Mouse (Mus musculus): ENCODE measurements around the gene Cox17. TPM values are rescaled to one million over a fixed set of nuclear protein-coding genes. Genes with fewer than 3 reads are reported as not detected.

The Cox17 gene
- polyA plus RNA-seq, 1 experiment from 2014 or later, result 128 TPM

- Histone ChIP-seq H3K27ac (replicated peaks) (no peak overlapping the region), H3K27me3 (replicated peaks; ENCODE audit: low read depth, poor library complexity, severe bottlenecking) (no peaks in the 10 kb centered on the region), H3K36me3 (replicated peaks) (peaks cover 50% of the 10 kb centered on the region), H3K4me1 (peaks cover 6% of the 10 kb centered on the region), H3K4me3 (no peak overlapping the region), H3K9me3 (no peaks in the 10 kb centered on the region)
- no peak for DNase-seq (ENCODE audit: low spot score)
Observed at GRCm38 (mm10) chr16:38352851-38353250, 6.1 kb downstream of the Cox17 start.

GRCm38 (mm10) chr16:38353642-38354041, 6.9 kb downstream of the Cox17 start:
- 94% methylated on average over 2 of the region's 2 CpGs for WGBS
- no peak for DNase-seq (ENCODE audit: low spot score)
- Histone ChIP-seq H3K4me3 (no peak overlapping the region), H3K4me1 (no peaks in the 10 kb centered on the region), H3K27ac (replicated peaks) (no peak overlapping the region), H3K9me3 (no peaks in the 10 kb centered on the region), H3K36me3 (replicated peaks) (peaks cover 50% of the 10 kb centered on the region), H3K27me3 (replicated peaks; ENCODE audit: low read depth, poor library complexity, severe bottlenecking) (no peaks in the 10 kb centered on the region)

GRCm38 (mm10) chr16:38354185-38354913, 7.6 kb downstream of the Cox17 start:
- Histone ChIP-seq H3K27me3 (replicated peaks; ENCODE audit: low read depth, poor library complexity, severe bottlenecking) (no peaks in the 10 kb centered on the region), H3K36me3 (replicated peaks) (peaks cover 45% of the 10 kb centered on the region)
- 93% methylated on average over 5 of the region's 5 CpGs for WGBS

GRCm38 (mm10) chr16:38358256-38358812, 11.5 kb downstream of the Cox17 start:
- Histone ChIP-seq H3K27ac (replicated peaks) (no peak overlapping the region), H3K4me1 (peaks cover 25% of the 10 kb centered on the region), H3K9me3 (no peaks in the 10 kb centered on the region), H3K4me3 (no peak overlapping the region), H3K36me3 (replicated peaks) (peaks cover 14% of the 10 kb centered on the region), H3K27me3 (replicated peaks; ENCODE audit: low read depth, poor library complexity, severe bottlenecking) (no peaks in the 10 kb centered on the region)
- 91% methylated on average over 6 of the region's 6 CpGs for WGBS
- no peak for DNase-seq (ENCODE audit: low spot score)

More at GRCm38 (mm10) chr16:38354185-38354913, 7.6 kb downstream of the Cox17 start:
- Histone ChIP-seq H3K9me3 (no peaks in the 10 kb centered on the region), H3K4me3 (no peak overlapping the region), H3K27ac (replicated peaks) (no peak overlapping the region), H3K4me1 (no peaks in the 10 kb centered on the region)
- DNase-seq (ENCODE audit: low spot score), result no peak

GRCm38 (mm10) chr16:38359241-38359640, 12.4 kb downstream of the Cox17 start:
- H3K27ac ChIP-seq (replicated peaks), result no peak overlapping the region
- WGBS, result 91% methylated on average over 2 of the region's 2 CpGs
- H3K9me3 ChIP-seq, result no peaks in the 10 kb centered on the region

GRCm38 (mm10) chr16:38359857-38360256, 13.1 kb downstream of the Cox17 start:
- H3K4me3 ChIP-seq, result no peak overlapping the region
- no peaks in the 10 kb centered on the region for H3K27me3 ChIP-seq (replicated peaks; ENCODE audit: low read depth, poor library complexity, severe bottlenecking)
- whole genome bisulfite sequencing, result 80% methylated on average over 3 of the region's 3 CpGs

More at GRCm38 (mm10) chr16:38359241-38359640, 12.4 kb downstream of the Cox17 start:
- H3K4me3 ChIP-seq, result no peak overlapping the region
- no peak for DNase-seq (ENCODE audit: low spot score)
- peaks cover 25% of the 10 kb centered on the region for H3K4me1 ChIP-seq
- H3K36me3 ChIP-seq (replicated peaks), result peaks cover 9% of the 10 kb centered on the region
- H3K27me3 ChIP-seq (replicated peaks; ENCODE audit: low read depth, poor library complexity, severe bottlenecking), result no peaks in the 10 kb centered on the region

GRCm38 (mm10) chr16:38360317-38360716, 13.5 kb downstream of the Cox17 start:
- H3K4me3 ChIP-seq, result no peak overlapping the region
- no peak overlapping the region for H3K27ac ChIP-seq (replicated peaks)
- peaks cover 25% of the 10 kb centered on the region for H3K4me1 ChIP-seq
- no peaks in the 10 kb centered on the region for H3K9me3 ChIP-seq
- H3K36me3 ChIP-seq (replicated peaks), result peaks cover 9% of the 10 kb centered on the region
- no peaks in the 10 kb centered on the region for H3K27me3 ChIP-seq (replicated peaks; ENCODE audit: low read depth, poor library complexity, severe bottlenecking)
- DNase-seq (ENCODE audit: low spot score), result no peak
- WGBS, result 25% methylated on average over 2 of the region's 2 CpGs

More at GRCm38 (mm10) chr16:38359857-38360256, 13.1 kb downstream of the Cox17 start:
- no peak for DNase-seq (ENCODE audit: low spot score)
- H3K27ac ChIP-seq (replicated peaks), result no peak overlapping the region
- peaks cover 9% of the 10 kb centered on the region for H3K36me3 ChIP-seq (replicated peaks)
- peaks cover 25% of the 10 kb centered on the region for H3K4me1 ChIP-seq
- no peaks in the 10 kb centered on the region for H3K9me3 ChIP-seq

- Histone ChIP-seq H3K4me3 (no peak within 1 kb of the TSS), H3K36me3 (replicated peaks) (peaks cover 1% of the 10 kb centered on the region), H3K4me1 (peaks cover 25% of the 10 kb centered on the region), H3K27me3 (replicated peaks; ENCODE audit: low read depth, poor library complexity, severe bottlenecking) (no peaks in the 10 kb centered on the region), H3K9me3 (no peaks in the 10 kb centered on the region), H3K27ac (replicated peaks) (peak within 1 kb of the TSS; percentile 45; the same call in 1 of the 2 replicates)
- DNase-seq (ENCODE audit: low spot score), result peak; percentile 30
- WGBS, result 50% methylated on average over 10 of the region's 10 CpGs
Observed at GRCm38 (mm10) chr16:38361933-38362332, 15.1 kb downstream of the Cox17 start, which contains the start of gene Popdc2. Gene Popdc2, plus strand, starts transcription at chr16:38362209.

- Histone ChIP-seq H3K27me3 (replicated peaks; ENCODE audit: low read depth, poor library complexity, severe bottlenecking) (no peaks in the 10 kb centered on the region), H3K36me3 (replicated peaks) (no peaks in the 10 kb centered on the region), H3K4me3 (no peak overlapping the region), H3K4me1 (peaks cover 25% of the 10 kb centered on the region), H3K9me3 (no peaks in the 10 kb centered on the region), H3K27ac (replicated peaks) (peak overlapping the region; percentile 45; the same call in 1 of the 2 replicates)
- DNase-seq (ENCODE audit: low spot score), result no peak
- 85% methylated on average over 20 of the region's 20 CpGs for WGBS
Observed at GRCm38 (mm10) chr16:38362493-38363255, 15.9 kb downstream of the Cox17 start.

GRCm38 (mm10) chr16:38363256-38363595, 16.4 kb downstream of the Cox17 start:
- H3K27ac ChIP-seq (replicated peaks), result no peak overlapping the region
- WGBS, result 84% methylated on average over 3 of the region's 3 CpGs
- H3K4me3 ChIP-seq, result no peak overlapping the region
- DNase-seq (ENCODE audit: low spot score), result no peak
- no peaks in the 10 kb centered on the region for H3K27me3 ChIP-seq (replicated peaks; ENCODE audit: low read depth, poor library complexity, severe bottlenecking)
- H3K9me3 ChIP-seq, result no peaks in the 10 kb centered on the region
- H3K4me1 ChIP-seq, result peaks cover 25% of the 10 kb centered on the region
- no peaks in the 10 kb centered on the region for H3K36me3 ChIP-seq (replicated peaks)

- peaks cover 28% of the 10 kb centered on the region for H3K4me1 ChIP-seq
- WGBS, result 87% methylated on average over 7 of the region's 7 CpGs
- DNase-seq (ENCODE audit: low spot score), result no peak
- no peak overlapping the region for H3K27ac ChIP-seq (replicated peaks)
- H3K9me3 ChIP-seq, result no peaks in the 10 kb centered on the region
- no peaks in the 10 kb centered on the region for H3K27me3 ChIP-seq (replicated peaks; ENCODE audit: low read depth, poor library complexity, severe bottlenecking)
- H3K36me3 ChIP-seq (replicated peaks), result no peaks in the 10 kb centered on the region
- H3K4me3 ChIP-seq, result no peak overlapping the region
Observed at GRCm38 (mm10) chr16:38363657-38364056, 16.9 kb downstream of the Cox17 start.

- H3K4me1 ChIP-seq, result peaks cover 36% of the 10 kb centered on the region
- DNase-seq (ENCODE audit: low spot score), result no peak
- H3K9me3 ChIP-seq, result no peaks in the 10 kb centered on the region
- no peak overlapping the region for H3K4me3 ChIP-seq
- WGBS, result 86% methylated on average over 10 of the region's 10 CpGs
- H3K27ac ChIP-seq (replicated peaks), result no peak overlapping the region
- no peaks in the 10 kb centered on the region for H3K36me3 ChIP-seq (replicated peaks)
- no peaks in the 10 kb centered on the region for H3K27me3 ChIP-seq (replicated peaks; ENCODE audit: low read depth, poor library complexity, severe bottlenecking)
Observed at GRCm38 (mm10) chr16:38365390-38365789, 18.6 kb downstream of the Cox17 start.

All from embryonic facial prominence, embryonic 10.5 days (tissue).